Mouse (Mus musculus): Measurements from ENCODE around the gene Aim2. TPM values are rescaled to one million over a fixed set of nuclear protein-coding genes. Genes with fewer than 3 reads are reported as not detected.
A peak's percentile ranks its signal among the peaks of the same experiment; 100 is the strongest.

Gene Aim2
- polyA plus RNA-seq, 1 experiment from 2014 or later: 4.4 TPM

GRCm38 (mm10) chr1:173329185-173329584 is 21.5 kb upstream of the Aim2 start:
- no peaks in the 10 kb centered on the region for H3K9me3 ChIP-seq
- H3K9ac ChIP-seq: no peak overlapping the region
- WGBS: 34% methylated on average over 4 of the region's 4 CpGs
- H3K27ac ChIP-seq: no peak overlapping the region
- no peaks in the 10 kb centered on the region for H3K36me3 ChIP-seq
- H3K4me2 ChIP-seq (replicated peaks): no peak overlapping the region
- H3K4me3 ChIP-seq (replicated peaks): no peak overlapping the region
- H3K4me1 ChIP-seq (replicated peaks): no peaks in the 10 kb centered on the region
- no peak for ATAC-seq
- no peaks in the 10 kb centered on the region for H3K27me3 ChIP-seq (replicated peaks)

GRCm38 (mm10) chr1:173329743-173330142 is 20.9 kb upstream of the Aim2 start:
- no peaks in the 10 kb centered on the region for H3K27me3 ChIP-seq (replicated peaks)
- no peak overlapping the region for H3K27ac ChIP-seq
- 80% methylated on average over 5 of the region's 5 CpGs for WGBS
- no peak overlapping the region for H3K4me3 ChIP-seq (replicated peaks)
- H3K9ac ChIP-seq: no peak overlapping the region
- no peaks in the 10 kb centered on the region for H3K9me3 ChIP-seq
- no peak overlapping the region for H3K4me2 ChIP-seq (replicated peaks)
- no peaks in the 10 kb centered on the region for H3K4me1 ChIP-seq (replicated peaks)
- no peak for ATAC-seq
- no peaks in the 10 kb centered on the region for H3K36me3 ChIP-seq

GRCm38 (mm10) chr1:173332418-173332817 is 18.3 kb upstream of the Aim2 start:
- no peaks in the 10 kb centered on the region for H3K27me3 ChIP-seq (replicated peaks)
- H3K9me3 ChIP-seq: no peaks in the 10 kb centered on the region
- no peak for ATAC-seq
- no peak overlapping the region for H3K4me2 ChIP-seq (replicated peaks)
- no peak overlapping the region for H3K9ac ChIP-seq
- no peaks in the 10 kb centered on the region for H3K36me3 ChIP-seq
- H3K4me1 ChIP-seq (replicated peaks): no peaks in the 10 kb centered on the region
- no peak overlapping the region for H3K27ac ChIP-seq
- H3K4me3 ChIP-seq (replicated peaks): no peak overlapping the region
- 92% methylated on average over 5 of the region's 5 CpGs for WGBS

- peak; percentile 85; the same call in 1 of the 2 replicates for ATAC-seq
- H3K36me3 ChIP-seq: no peaks in the 10 kb centered on the region
- no peaks in the 10 kb centered on the region for H3K4me1 ChIP-seq (replicated peaks)
- H3K4me3 ChIP-seq (replicated peaks): no peak within 1 kb of the TSS
- H3K4me2 ChIP-seq (replicated peaks): no peak within 1 kb of the TSS
- no peaks in the 10 kb centered on the region for H3K9me3 ChIP-seq
- no peak within 1 kb of the TSS for H3K9ac ChIP-seq
- H3K27me3 ChIP-seq (replicated peaks): no peaks in the 10 kb centered on the region
- WGBS: 59% methylated on average over 9 of the region's 9 CpGs
- no peak within 1 kb of the TSS for H3K27ac ChIP-seq
Observed at GRCm38 (mm10) chr1:173333312-173334253, 17.1 kb upstream of the Aim2 start, which contains the start of gene Ackr1. Gene Ackr1 (minus strand): TSS chr1:173333750.

GRCm38 (mm10) chr1:173335903-173336302 is 14.8 kb upstream of the Aim2 start:
- ATAC-seq: no peak
- Histone ChIP-seq H3K9ac (no peak overlapping the region), H3K4me1 (replicated peaks) (no peaks in the 10 kb centered on the region), H3K36me3 (no peaks in the 10 kb centered on the region), H3K4me3 (replicated peaks) (no peak overlapping the region), H3K9me3 (no peaks in the 10 kb centered on the region), H3K27me3 (replicated peaks) (no peaks in the 10 kb centered on the region), H3K4me2 (replicated peaks) (no peak overlapping the region), H3K27ac (no peak overlapping the region)
- 45% methylated on average over 11 of the region's 11 CpGs for WGBS

GRCm38 (mm10) chr1:173337008-173337407 is 13.7 kb upstream of the Aim2 start:
- Histone ChIP-seq H3K27ac (no peak overlapping the region), H3K4me2 (replicated peaks) (no peak overlapping the region), H3K36me3 (no peaks in the 10 kb centered on the region), H3K9me3 (no peaks in the 10 kb centered on the region), H3K4me1 (replicated peaks) (no peaks in the 10 kb centered on the region), H3K4me3 (replicated peaks) (no peak overlapping the region), H3K27me3 (replicated peaks) (no peaks in the 10 kb centered on the region), H3K9ac (no peak overlapping the region)
- ATAC-seq: no peak
- WGBS: 90% methylated on average over 10 of the region's 10 CpGs

GRCm38 (mm10) chr1:173339543-173339942 is 11.1 kb upstream of the Aim2 start:
- whole genome bisulfite sequencing: 4% methylated on average over 2 of the region's 2 CpGs
- H3K27me3 ChIP-seq (replicated peaks): no peaks in the 10 kb centered on the region
- ATAC-seq: peak; percentile 56; the same call in 1 of the 2 replicates

GRCm38 (mm10) chr1:173342425-173342824 is 8.3 kb upstream of the Aim2 start:
- Histone ChIP-seq H3K9ac (no peak overlapping the region), H3K27ac (no peak overlapping the region), H3K36me3 (no peaks in the 10 kb centered on the region), H3K4me3 (replicated peaks) (no peak overlapping the region), H3K9me3 (no peaks in the 10 kb centered on the region), H3K4me1 (replicated peaks) (no peaks in the 10 kb centered on the region), H3K4me2 (replicated peaks) (no peak overlapping the region), H3K27me3 (replicated peaks) (no peaks in the 10 kb centered on the region)
- ATAC-seq: no peak
- WGBS: 77% methylated on average over 1 of the region's 1 CpGs

More at GRCm38 (mm10) chr1:173339543-173339942, 11.1 kb upstream of the Aim2 start:
- Histone ChIP-seq H3K9ac (no peak overlapping the region), H3K9me3 (no peaks in the 10 kb centered on the region), H3K4me3 (replicated peaks) (no peak overlapping the region), H3K27ac (no peak overlapping the region), H3K4me2 (replicated peaks) (no peak overlapping the region), H3K4me1 (replicated peaks) (no peaks in the 10 kb centered on the region), H3K36me3 (no peaks in the 10 kb centered on the region)

- H3K4me2 ChIP-seq (replicated peaks): no peak overlapping the region
- H3K27me3 ChIP-seq (replicated peaks): no peaks in the 10 kb centered on the region
- H3K27ac ChIP-seq: no peak overlapping the region
- H3K9me3 ChIP-seq: no peaks in the 10 kb centered on the region
- no peaks in the 10 kb centered on the region for H3K4me1 ChIP-seq (replicated peaks)
- no peak for ATAC-seq
- H3K4me3 ChIP-seq (replicated peaks): no peak overlapping the region
- H3K9ac ChIP-seq: no peak overlapping the region
- 63% methylated on average over 3 of the region's 3 CpGs for WGBS
- no peaks in the 10 kb centered on the region for H3K36me3 ChIP-seq
Observed at GRCm38 (mm10) chr1:173343934-173344333, 6.7 kb upstream of the Aim2 start.

- no peaks in the 10 kb centered on the region for H3K27me3 ChIP-seq (replicated peaks)
- WGBS: 89% methylated on average over 4 of the region's 4 CpGs
- H3K9ac ChIP-seq: no peak overlapping the region
- H3K4me2 ChIP-seq (replicated peaks): no peak overlapping the region
- ATAC-seq: no peak
- H3K4me1 ChIP-seq (replicated peaks): no peaks in the 10 kb centered on the region; the same call in 1 of the 2 replicates
- H3K36me3 ChIP-seq: no peaks in the 10 kb centered on the region
- H3K4me3 ChIP-seq (replicated peaks): no peak overlapping the region
- no peaks in the 10 kb centered on the region for H3K9me3 ChIP-seq
- H3K27ac ChIP-seq: no peak overlapping the region
Observed at GRCm38 (mm10) chr1:173345112-173345511, 5.6 kb upstream of the Aim2 start.

- Histone ChIP-seq H3K4me2 (replicated peaks) (no peak overlapping the region), H3K36me3 (no peaks in the 10 kb centered on the region), H3K27me3 (replicated peaks) (no peaks in the 10 kb centered on the region), H3K4me1 (replicated peaks) (no peaks in the 10 kb centered on the region; the same call in 1 of the 2 replicates), H3K27ac (no peak overlapping the region), H3K9ac (no peak overlapping the region), H3K9me3 (no peaks in the 10 kb centered on the region), H3K4me3 (replicated peaks) (no peak overlapping the region)
- 43% methylated on average over 1 of the region's 1 CpGs for WGBS
- no peak for ATAC-seq
Observed at GRCm38 (mm10) chr1:173348527-173348926, 2.2 kb upstream of the Aim2 start.

- H3K36me3 ChIP-seq: no peaks in the 10 kb centered on the region
- no peaks in the 10 kb centered on the region for H3K27me3 ChIP-seq (replicated peaks)
- no peak for ATAC-seq
- 76% methylated on average over 5 of the region's 5 CpGs for WGBS
- no peak overlapping the region for H3K4me2 ChIP-seq (replicated peaks)
- H3K9me3 ChIP-seq: no peaks in the 10 kb centered on the region
- no peak overlapping the region for H3K27ac ChIP-seq
- H3K9ac ChIP-seq: no peak overlapping the region
- no peak overlapping the region for H3K4me3 ChIP-seq (replicated peaks)
- H3K4me1 ChIP-seq (replicated peaks): no peaks in the 10 kb centered on the region; the same call in 1 of the 2 replicates
Observed at GRCm38 (mm10) chr1:173349192-173349591, 1.5 kb upstream of the Aim2 start.

GRCm38 (mm10) chr1:173349946-173350345 is 733 bp upstream of the Aim2 start:
- H3K27ac ChIP-seq: no peak overlapping the region
- H3K27me3 ChIP-seq (replicated peaks): no peaks in the 10 kb centered on the region
- peak overlapping the region; percentile 55 for H3K4me2 ChIP-seq (replicated peaks)
- H3K4me1 ChIP-seq (replicated peaks): no peaks in the 10 kb centered on the region; the same call in 1 of the 2 replicates
- 2% methylated on average over 6 of the region's 6 CpGs for WGBS
- H3K4me3 ChIP-seq (replicated peaks): peak overlapping the region; percentile 12; the same call in 1 of the 2 replicates
- H3K9me3 ChIP-seq: no peaks in the 10 kb centered on the region
- ATAC-seq: peak; percentile 90
- no peak overlapping the region for H3K9ac ChIP-seq
- no peaks in the 10 kb centered on the region for H3K36me3 ChIP-seq
